Mouse (Mus musculus) hindbrain, embryonic 13.5 days (tissue): ENCODE measurements around the gene Sucla2. TPM values are rescaled to one million over a fixed set of nuclear protein-coding genes. Genes with fewer than 3 reads are reported as not detected.
"Not testable (repeated sequence)": the region's sequence is repeated elsewhere in the genome, so short reads cannot be mapped to it uniquely, and the experiment has no call there.

Source experiments
- ATAC-seq: fragments of 200-750 bp; cut with Nextera tagmentation; 2 replicates; pipeline ENCODE4 v1.8.0; 2017; ENCODE audit warnings: moderate TSS enrichment; ENCODE audit not compliant: low FRiP score
- H3K27ac ChIP-seq: fragments of 300-500 bp; sonication (generic); 2 replicates; pipeline ENCODE4 v1.5.1; 2015; ENCODE audit warnings: inconsistent platforms, mild to moderate bottlenecking, moderate library complexity
- H3K27me3 ChIP-seq: fragments of 300-500 bp; sonication (generic); 2 replicates; pipeline ENCODE4 v1.6.1; 2015; ENCODE audit warnings: mild to moderate bottlenecking, inconsistent platforms
- H3K36me3 ChIP-seq: fragments of 300-500 bp; sonication (generic); 2 replicates; pipeline ENCODE4 v1.6.1; 2015; ENCODE audit warnings: mild to moderate bottlenecking, inconsistent platforms
- H3K4me1 ChIP-seq: fragments of 300-500 bp; sonication (generic); replicated peaks from 2 replicates; pipeline ENCODE4 v1.6.1; 2015; ENCODE audit warnings: inconsistent platforms
- H3K4me2 ChIP-seq: fragments of 300-500 bp; sonication (generic); 2 replicates; pipeline ENCODE4 v1.6.1; 2015; ENCODE audit warnings: inconsistent platforms, mild to moderate bottlenecking, moderate library complexity
- H3K4me3 ChIP-seq: fragments of 300-500 bp; sonication (generic); 2 replicates; pipeline ENCODE4 v1.5.1; 2015; ENCODE audit warnings: mild to moderate bottlenecking, inconsistent platforms
- H3K9ac ChIP-seq: fragments of 300-500 bp; sonication (generic); 2 replicates; pipeline ENCODE4 v1.6.1; 2015; ENCODE audit warnings: mild to moderate bottlenecking, inconsistent platforms
- H3K9me3 ChIP-seq: fragments of 300-500 bp; sonication (generic); 2 replicates; pipeline ENCODE4 v1.6.1; 2016; ENCODE audit warnings: inconsistent platforms
- WGBS: fragments of 180-500 bp; shearing (Covaris S2); methylation state at CpG from one replicate; pipeline ENCODE4 v1.1.7; 2015; 5-methylcytosine and 5-hydroxymethylcytosine counted together
- polyA plus RNA-seq: library from polyadenylated mRNA; unstranded; fragments of >200 nt; fragmentation: Nextera tagmentation; extraction: Ambion mirVana; gene quantifications from 2 replicates; pipeline ENCODE4 v1.2.1, GENCODE M21; 2015

Gene Sucla2
- polyA plus RNA-seq, 1 experiment from 2014 or later, result 123 TPM

DNA sequence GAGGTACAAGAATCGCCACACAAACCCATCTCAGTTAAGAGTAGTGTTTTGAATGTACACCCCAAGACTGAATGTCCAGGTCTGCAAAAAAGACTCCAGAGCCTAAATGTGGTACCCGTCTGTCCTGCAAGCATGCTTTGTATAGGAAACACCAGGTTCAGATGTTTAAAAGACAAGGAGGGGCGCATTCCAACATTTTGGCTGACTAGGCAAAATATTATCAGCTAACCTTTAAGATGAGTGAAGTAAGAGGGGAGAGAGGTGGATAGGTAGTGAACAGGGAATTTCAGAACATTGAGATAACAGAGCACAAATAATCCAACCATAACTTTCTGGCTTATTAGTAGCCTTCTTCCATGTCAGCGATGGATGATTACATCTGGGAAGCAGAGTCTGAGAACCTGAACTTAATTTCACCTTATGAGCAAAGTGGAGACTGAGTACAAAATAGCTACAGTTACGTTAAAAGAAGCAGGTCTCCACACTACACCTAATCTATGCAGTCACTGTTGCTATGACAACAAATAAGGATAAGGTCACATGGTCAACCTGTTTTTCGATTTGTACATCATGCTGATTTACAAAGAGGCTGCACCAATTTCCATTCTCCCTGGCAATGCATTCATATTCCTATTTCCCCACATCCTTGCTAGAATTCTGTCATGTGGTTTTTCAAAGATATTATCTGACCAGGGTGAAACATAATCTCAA lies 8.8 kb downstream of the Sucla2 start:
- Histone ChIP-seq H3K27ac (no peak overlapping the region), H3K4me1 (no peaks in the 10 kb centered on the region), H3K9me3 (no peaks in the 10 kb centered on the region), H3K4me2 (no peak overlapping the region), H3K36me3 (no peaks in the 10 kb centered on the region), H3K4me3 (no peak overlapping the region), H3K9ac (no peak overlapping the region), H3K27me3 (peaks cover 20% of the 10 kb centered on the region; the same call in 1 of the 2 replicates)
- WGBS, result 71% methylated on average over 6 of the region's 6 CpGs
- ATAC-seq, result no peak

DNA sequence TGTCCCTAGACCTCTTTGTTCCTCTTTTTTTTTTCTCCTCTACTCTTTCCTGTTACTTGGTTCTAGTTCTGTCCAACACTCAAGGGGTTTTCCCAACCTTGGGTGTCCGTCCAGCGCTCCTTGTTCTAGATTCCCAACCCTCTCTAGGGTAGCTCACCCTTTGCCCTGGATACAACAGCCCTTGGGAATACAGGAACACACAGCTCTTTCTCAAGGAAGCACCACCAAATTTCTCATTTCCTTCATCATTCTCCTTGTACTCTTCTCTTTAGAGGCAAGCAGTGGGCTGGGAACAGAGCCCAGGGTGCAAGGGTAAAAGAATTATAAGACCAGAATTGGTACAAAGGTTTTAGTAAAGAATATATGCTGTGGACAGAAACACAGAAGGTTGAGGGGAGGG lies 10.5 kb downstream of the Sucla2 start:
- Histone ChIP-seq H3K4me2 (no peak overlapping the region), H3K36me3 (no peaks in the 10 kb centered on the region), H3K27ac (no peak overlapping the region), H3K27me3 (peaks cover 10% of the 10 kb centered on the region; the same call in 1 of the 2 replicates), H3K9me3 (no peaks in the 10 kb centered on the region), H3K9ac (no peak overlapping the region), H3K4me3 (no peak overlapping the region), H3K4me1 (no peaks in the 10 kb centered on the region)
- whole genome bisulfite sequencing, result 85% methylated on average over 2 of the region's 2 CpGs
- no peak for ATAC-seq

GRCm38 (mm10) chr14:73543781-73544180 lies 18.7 kb downstream of the Sucla2 start:
- ATAC-seq, result no peak
- H3K9me3 ChIP-seq, result no peaks in the 10 kb centered on the region
- H3K4me3 ChIP-seq, result no peak overlapping the region
- H3K9ac ChIP-seq, result no peak overlapping the region
- H3K4me1 ChIP-seq, result no peaks in the 10 kb centered on the region
- H3K27me3 ChIP-seq, result peaks cover 2% of the 10 kb centered on the region; the same call in 1 of the 2 replicates
- 69% methylated on average over 6 of the region's 6 CpGs for WGBS
- H3K4me2 ChIP-seq, result no peak overlapping the region
- no peak overlapping the region for H3K27ac ChIP-seq
- no peaks in the 10 kb centered on the region for H3K36me3 ChIP-seq

GRCm38 (mm10) chr14:73547034-73547433 lies 21.9 kb downstream of the Sucla2 start:
- no peak for ATAC-seq
- Histone ChIP-seq H3K36me3 (no peaks in the 10 kb centered on the region), H3K4me1 (0 out of 2 replicates have a peak, but pooled peaks cover under 1% of the 10 kb centered on the region), H3K27me3 (no peaks in the 10 kb centered on the region; the same call in 1 of the 2 replicates), H3K9ac (no peak overlapping the region), H3K4me2 (no peak overlapping the region), H3K4me3 (no peak overlapping the region), H3K9me3 (no peaks in the 10 kb centered on the region), H3K27ac (no peak overlapping the region)
- 62% methylated on average over 4 of the region's 4 CpGs for WGBS

DNA sequence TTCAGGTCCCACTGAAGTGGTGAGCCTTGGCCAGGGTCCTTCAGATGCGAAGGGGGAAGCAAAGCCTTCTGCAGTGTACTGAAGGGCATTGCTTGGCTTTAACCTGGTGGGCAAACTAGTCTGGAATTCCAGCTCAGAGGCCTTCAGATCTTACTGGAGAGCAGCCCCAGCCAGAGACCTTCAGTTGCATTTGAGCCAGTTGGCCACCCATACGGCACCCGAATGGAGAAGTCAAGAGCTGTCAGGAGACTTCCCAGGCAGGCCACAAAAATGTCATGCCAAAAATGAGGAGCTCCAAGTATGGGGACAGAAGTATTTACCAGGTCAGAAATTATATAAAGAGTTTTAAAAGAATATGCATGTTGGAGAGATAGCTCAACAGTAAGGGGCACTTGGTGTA lies 22.9 kb downstream of the Sucla2 start, which contains the start of gene Nudt15:
Nudt15 (minus strand) TSS at position 192 of the 400 bp plus-strand sequence.
- no peaks in the 10 kb centered on the region for H3K36me3 ChIP-seq
- no peaks in the 10 kb centered on the region for H3K9me3 ChIP-seq
- H3K4me1 ChIP-seq, result 0 out of 2 replicates have a peak, but pooled peaks cover 4% of the 10 kb centered on the region
- no peak within 1 kb of the TSS for H3K4me2 ChIP-seq
- WGBS, result 92% methylated on average over 3 of the region's 3 CpGs
- ATAC-seq, result no peak
- no peaks in the 10 kb centered on the region; the same call in 1 of the 2 replicates for H3K27me3 ChIP-seq
- H3K27ac ChIP-seq, result no peak within 1 kb of the TSS
- no peak within 1 kb of the TSS for H3K4me3 ChIP-seq
- H3K9ac ChIP-seq, result no peak within 1 kb of the TSS

DNA sequence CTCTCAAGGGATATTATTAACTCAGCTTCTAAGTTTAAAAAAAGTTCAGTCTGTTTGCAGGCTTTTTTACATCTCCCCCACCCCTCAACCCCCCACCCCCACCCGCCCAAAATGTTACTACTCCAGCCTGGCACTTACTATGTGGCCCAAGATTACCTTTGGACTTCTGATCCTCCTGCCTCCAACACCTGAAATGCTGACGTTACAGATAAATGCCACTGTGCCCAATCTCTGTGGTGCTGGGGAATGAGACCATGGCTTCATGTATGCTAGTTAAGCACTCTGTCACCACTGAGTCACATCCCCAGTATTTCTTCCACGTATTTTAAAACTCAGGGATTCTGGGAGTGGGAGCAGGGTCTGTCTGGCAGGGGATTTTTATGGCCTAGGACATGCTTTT lies 25.2 kb downstream of the Sucla2 start:
- Histone ChIP-seq H3K4me2 (no peak overlapping the region), H3K9ac (no peak overlapping the region), H3K9me3 (no peaks in the 10 kb centered on the region), H3K27me3 (no peaks in the 10 kb centered on the region; the same call in 1 of the 2 replicates), H3K4me1 (peaks cover 15% of the 10 kb centered on the region), H3K27ac (no peak overlapping the region), H3K36me3 (no peaks in the 10 kb centered on the region; the same call in 1 of the 2 replicates), H3K4me3 (no peak overlapping the region)
- ATAC-seq, result no peak
- 60% methylated on average over 3 of the region's 3 CpGs for WGBS

DNA sequence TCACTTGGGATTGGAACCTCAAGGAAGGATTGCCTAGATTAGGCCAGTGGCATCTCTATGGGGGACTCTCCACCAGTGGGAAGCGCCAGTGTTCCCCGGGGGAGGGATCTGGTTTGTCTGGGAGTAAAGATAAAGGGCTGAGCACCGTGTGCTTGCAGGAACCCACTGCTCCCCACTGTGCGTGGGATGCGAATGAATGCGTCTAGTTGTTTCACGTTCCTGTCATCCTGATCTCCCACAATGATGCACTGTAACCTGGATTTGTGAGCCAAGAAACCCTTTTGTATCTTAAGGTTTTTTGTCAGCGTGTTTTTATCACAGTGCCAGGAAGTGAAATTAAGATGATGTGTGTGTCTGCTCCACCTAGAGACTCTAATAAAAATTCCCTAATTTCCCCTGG lies 25.6 kb downstream of the Sucla2 start:
- 41% methylated on average over 8 of the region's 8 CpGs for WGBS
- no peak overlapping the region for H3K9ac ChIP-seq

GRCm38 (mm10) chr14:73551164-73551563 lies 26.0 kb downstream of the Sucla2 start:
- no peaks in the 10 kb centered on the region; the same call in 1 of the 2 replicates for H3K27me3 ChIP-seq
- ATAC-seq, result no peak
- no peak overlapping the region for H3K27ac ChIP-seq
- H3K4me3 ChIP-seq, result no peak overlapping the region
- H3K9ac ChIP-seq, result no peak overlapping the region
- peaks cover 15% of the 10 kb centered on the region for H3K4me1 ChIP-seq
- peaks cover 7% of the 10 kb centered on the region for H3K36me3 ChIP-seq
- 81% methylated on average over 6 of the region's 6 CpGs for WGBS
- no peaks in the 10 kb centered on the region for H3K9me3 ChIP-seq
- H3K4me2 ChIP-seq, result no peak overlapping the region

More for the DNA sequence above, 25.6 kb downstream of the Sucla2 start:
- Histone ChIP-seq H3K9me3 (no peaks in the 10 kb centered on the region), H3K36me3 (peaks cover 4% of the 10 kb centered on the region; the same call in 1 of the 2 replicates), H3K4me1 (peaks cover 15% of the 10 kb centered on the region), H3K27ac (no peak overlapping the region), H3K27me3 (no peaks in the 10 kb centered on the region; the same call in 1 of the 2 replicates), H3K4me3 (no peak overlapping the region), H3K4me2 (no peak overlapping the region)
- ATAC-seq, result no peak

GRCm38 (mm10) chr14:73552341-73553121 lies 27.4 kb downstream of the Sucla2 start:
- 4% methylated on average over 56 of the region's 61 CpGs for WGBS
- H3K9me3 ChIP-seq, result no peaks in the 10 kb centered on the region
- H3K27ac ChIP-seq, result peak overlapping the region; percentile 85
- H3K4me2 ChIP-seq, result peak overlapping the region; percentile 74
- peaks cover 10% of the 10 kb centered on the region for H3K36me3 ChIP-seq
- H3K9ac ChIP-seq, result peak overlapping the region; percentile 96
- H3K27me3 ChIP-seq, result no peaks in the 10 kb centered on the region; the same call in 1 of the 2 replicates
- ATAC-seq, result peak; percentile 96
- peak overlapping the region; percentile 99 for H3K4me3 ChIP-seq
- H3K4me1 ChIP-seq, result peaks cover 15% of the 10 kb centered on the region

DNA sequence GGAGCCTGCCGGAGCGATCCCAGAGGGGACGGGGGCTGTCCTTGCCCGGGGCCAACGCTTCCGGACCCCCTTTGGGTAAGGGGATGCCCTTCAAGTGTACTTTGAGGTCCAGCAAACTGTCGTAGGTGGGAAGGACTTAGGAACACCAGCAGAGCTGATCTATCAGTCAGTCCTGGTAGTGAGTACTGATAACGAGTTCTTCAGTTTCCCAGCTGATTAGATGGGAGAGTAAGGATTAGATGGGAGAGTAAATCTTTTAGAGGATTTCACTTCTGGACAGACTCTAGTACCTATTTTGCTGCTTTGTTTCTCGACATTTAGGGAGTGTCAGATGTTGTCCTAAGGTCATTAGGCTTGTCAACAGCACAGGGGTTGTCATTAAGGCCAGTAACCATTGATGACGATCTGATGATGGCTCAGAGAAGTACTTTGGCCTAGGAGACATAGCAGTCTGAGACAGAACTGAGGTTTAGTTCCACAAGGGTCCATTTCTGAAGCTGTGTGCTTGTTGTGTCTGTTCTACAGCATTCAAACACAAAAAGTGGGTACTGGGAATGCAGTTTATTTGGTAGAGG lies 28.1 kb downstream of the Sucla2 start:
- peak overlapping the region; percentile 99 for H3K4me3 ChIP-seq
- peak; percentile 69 for ATAC-seq
- H3K27me3 ChIP-seq, result no peaks in the 10 kb centered on the region
- under 1% methylated on average over 10 of the region's 10 CpGs for WGBS
- H3K36me3 ChIP-seq, result peaks cover 10% of the 10 kb centered on the region
- peak overlapping the region; percentile 96 for H3K9ac ChIP-seq
- H3K9me3 ChIP-seq, result no peaks in the 10 kb centered on the region
- peaks cover 15% of the 10 kb centered on the region for H3K4me1 ChIP-seq
- peak overlapping the region; percentile 85 for H3K27ac ChIP-seq
- H3K4me2 ChIP-seq, result peak overlapping the region; percentile 74

DNA sequence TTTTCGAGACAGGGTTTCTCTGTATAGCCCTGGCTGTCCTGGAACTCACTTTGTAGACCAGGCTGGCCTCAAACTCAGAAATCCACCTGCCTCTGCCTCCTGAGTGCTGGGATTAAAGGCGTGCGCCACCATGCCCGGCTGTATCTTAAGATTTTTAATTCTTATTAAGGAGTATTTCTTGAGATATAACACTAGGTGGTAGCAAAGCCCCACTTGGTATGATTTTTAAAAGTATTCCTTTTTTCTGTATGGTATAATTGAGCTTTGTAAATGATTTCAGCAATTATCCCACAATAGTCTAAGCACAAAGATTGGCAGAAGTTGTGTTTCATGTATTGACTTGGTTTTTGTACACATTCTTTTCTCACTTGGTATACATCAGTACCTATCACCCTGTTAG lies 44.7 kb downstream of the Sucla2 start:
- H3K4me2 ChIP-seq, ATAC-seq, H3K4me1 ChIP-seq, H3K9ac ChIP-seq, H3K27me3 ChIP-seq, H3K27ac ChIP-seq, H3K4me3 ChIP-seq, H3K9me3 ChIP-seq: not testable (repeated sequence)
- H3K36me3 ChIP-seq, result peaks cover 31% of the 10 kb centered on the region
- WGBS, result 95% methylated on average over 4 of the region's 4 CpGs

DNA sequence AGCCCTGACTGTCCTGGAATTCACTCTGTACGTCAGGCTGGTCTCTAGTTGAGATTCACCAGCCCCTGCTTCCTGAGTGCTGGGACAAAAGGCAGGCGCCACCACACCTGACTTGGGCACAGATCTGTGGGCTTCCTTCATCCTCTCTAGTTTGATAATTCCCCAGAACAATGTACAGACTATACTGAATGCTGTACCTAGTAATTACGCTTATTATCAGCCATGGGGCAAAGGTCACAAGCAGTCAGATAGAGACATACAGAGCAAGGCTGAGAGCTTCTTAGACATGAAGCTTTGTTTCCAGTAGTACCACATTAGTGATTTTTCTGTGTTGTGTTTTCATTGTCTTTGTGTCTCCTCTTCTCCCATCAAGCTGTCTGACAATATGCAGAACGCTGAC lies 46.0 kb downstream of the Sucla2 start:
- no peaks in the 10 kb centered on the region for H3K27me3 ChIP-seq
- WGBS, result 93% methylated on average over 4 of the region's 4 CpGs
- no peaks in the 10 kb centered on the region for H3K4me1 ChIP-seq
- no peak overlapping the region for H3K4me2 ChIP-seq
- H3K4me3 ChIP-seq, result no peak overlapping the region
- peaks cover 36% of the 10 kb centered on the region for H3K36me3 ChIP-seq
- H3K9ac ChIP-seq, result no peak overlapping the region
- no peak overlapping the region for H3K27ac ChIP-seq
- no peaks in the 10 kb centered on the region for H3K9me3 ChIP-seq
- ATAC-seq, result no peak
